Mouse (Mus musculus) G1E (cell line): ENCODE results near the gene Ppfia1. TPM values are rescaled to one million over a fixed set of nuclear protein-coding genes. Genes with fewer than 3 reads are reported as not detected.
A peak's percentile ranks its signal among the peaks of the same experiment; 100 is the strongest.

Experiments
- ATAC-seq: 2 replicates; pipeline ENCODE4 v1.8.0; 2016; ENCODE audit warnings: mild to moderate bottlenecking; ENCODE audit not compliant: insufficient number of reproducible peaks, poor library complexity, low FRiP score, severe bottlenecking; ENCODE audit errors: extremely low read depth
- DNase-seq: peaks from one replicate; pipeline ENCODE4 v3.0.0; 2012; ENCODE audit warnings: low spot score
- H3K27me3 ChIP-seq: 2 replicates; pipeline ENCODE4 v1.6.1; 2012; ENCODE audit warnings: mild to moderate bottlenecking, low read length, inconsistent platforms; ENCODE audit not compliant: insufficient read depth
- H3K36me3 ChIP-seq: replicated peaks from 2 replicates; pipeline ENCODE3; 2012; ENCODE audit warnings: mild to moderate bottlenecking, inconsistent platforms
- H3K4me1 ChIP-seq: 2 replicates; pipeline ENCODE4 v1.6.1; 2012; ENCODE audit warnings: low read depth, low read length, inconsistent platforms, mixed read lengths; ENCODE audit not compliant: insufficient read depth
- H3K4me3 ChIP-seq: 2 replicates; pipeline ENCODE4 v1.5.1; 2012; ENCODE audit warnings: low read depth, mild to moderate bottlenecking, inconsistent platforms, low read length, moderate library complexity, mixed read lengths
- H3K9me3 ChIP-seq: replicated peaks from 2 replicates; pipeline ENCODE4 v1.6.1; 2012; ENCODE audit warnings: inconsistent platforms
- CTCF ChIP-seq: IDR thresholded peaks from 2 replicates; pipeline ENCODE4 v1.5.1; 2012; ENCODE audit warnings: low read depth, low read length, inconsistent platforms, mixed read lengths
- GATA1 ChIP-seq: IDR thresholded peaks from 2 replicates; pipeline ENCODE4 v1.6.1; 2012; ENCODE audit warnings: borderline replicate concordance, low read length, inconsistent platforms, mixed read lengths
- GATA2 ChIP-seq: IDR thresholded peaks from 2 replicates; pipeline ENCODE4 v1.6.1; 2012; ENCODE audit warnings: low read depth, low read length, inconsistent platforms, borderline replicate concordance
- POLR2AphosphoS5 ChIP-seq: IDR thresholded peaks from 2 replicates; pipeline ENCODE4 v1.6.1; 2012; ENCODE audit warnings: low read depth, low read length, inconsistent platforms; ENCODE audit not compliant: insufficient replicate concordance
- TAL1 ChIP-seq: conservative IDR thresholded peaks from 2 replicates; pipeline ENCODE4 v1.6.1; 2012; ENCODE audit warnings: low read depth, low read length, inconsistent platforms, mixed read lengths
- polyA plus RNA-seq: library from polyadenylated mRNA; stranded (reverse); fragments of >175 nt; gene quantifications from 2 replicates; pipeline ENCODE4 v1.2.3, GENCODE M21; 2012
- total RNA-seq, 2 experiments: library from RNA; stranded (forward) in 1 of 2; stranded (reverse) in 1 of 2; fragments of 200-1000 nt in 1 of 2; fragments of >200 nt in 1 of 2; fragmentation: Nextera tagmentation in 1 of 2; gene quantifications; 2 replicates each; pipeline ENCODE4 v1.2.3; 2014 to 2017

The Ppfia1 gene
- total RNA-seq (2014; fragmentation: Nextera tagmentation) (93.4 and 103 TPM in 2 replicates), total RNA-seq (2017) (37.6 and 62.3 TPM in 2 replicates), polyA plus RNA-seq (68.1 and 91.8 TPM in 2 replicates)

DNA sequence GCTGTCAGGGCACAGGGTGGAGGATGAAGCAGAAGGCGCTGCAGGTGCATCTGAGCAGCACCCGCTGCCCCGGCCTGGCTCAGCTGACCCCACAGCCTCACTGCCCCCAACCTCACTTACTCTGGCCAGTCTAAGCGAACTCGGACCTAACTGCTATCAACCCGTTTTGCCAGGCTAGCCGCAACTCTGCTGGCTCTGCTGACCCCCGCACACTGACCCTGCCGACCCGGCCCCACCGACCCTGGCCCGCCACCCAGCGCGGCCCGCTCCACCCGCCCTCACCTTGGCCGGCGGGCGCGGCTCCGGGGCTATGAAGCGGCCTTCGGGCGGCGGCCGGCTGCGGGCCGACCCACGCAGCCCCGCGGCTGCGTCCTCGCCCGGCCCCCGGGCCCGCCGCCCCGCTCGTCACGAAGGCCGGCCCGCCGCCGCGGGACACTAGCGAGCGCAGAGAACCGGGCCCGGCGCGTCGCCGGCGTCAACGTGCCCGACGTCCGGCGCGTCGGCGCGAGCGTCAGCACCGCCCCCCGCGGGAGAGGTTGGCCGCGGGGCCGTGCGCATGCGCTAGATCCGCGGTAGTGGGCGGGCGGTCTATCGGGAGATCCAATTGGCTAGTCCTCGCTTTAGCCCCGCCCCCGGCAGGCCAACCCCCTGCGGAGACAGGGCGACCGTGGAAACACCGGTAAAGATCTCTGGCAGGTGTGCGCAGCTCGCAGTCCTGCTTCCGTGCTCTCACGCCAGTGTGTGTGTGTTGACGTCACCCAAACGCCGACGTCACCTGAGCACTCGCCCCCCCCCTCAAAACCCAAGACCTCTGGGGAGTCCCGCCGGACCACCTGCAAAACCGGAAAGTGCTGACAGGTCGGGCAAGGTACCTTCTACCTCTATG, at the start of gene Ppfia1:
Gene Ppfia1, minus strand, starts transcription at position 493 of the 886 bp plus-strand sequence.
- Histone ChIP-seq H3K9me3 (no peaks in the 10 kb centered on the region), H3K27me3 (peaks cover 10% of the 10 kb centered on the region), H3K36me3 (peaks cover 39% of the 10 kb centered on the region), H3K4me1 (peaks cover 50% of the 10 kb centered on the region), H3K4me3 (peak within 1 kb of the TSS; percentile 94)
- ATAC-seq = peak; percentile 94
- TF ChIP-seq CTCF = no peak
- TF ChIP-seq TAL1 = no peak
- no peak for TF ChIP-seq GATA2
- TF ChIP-seq POLR2AphosphoS5 = no peak
- TF ChIP-seq GATA1 = no peak
- DNase-seq = peak; percentile 98

DNA sequence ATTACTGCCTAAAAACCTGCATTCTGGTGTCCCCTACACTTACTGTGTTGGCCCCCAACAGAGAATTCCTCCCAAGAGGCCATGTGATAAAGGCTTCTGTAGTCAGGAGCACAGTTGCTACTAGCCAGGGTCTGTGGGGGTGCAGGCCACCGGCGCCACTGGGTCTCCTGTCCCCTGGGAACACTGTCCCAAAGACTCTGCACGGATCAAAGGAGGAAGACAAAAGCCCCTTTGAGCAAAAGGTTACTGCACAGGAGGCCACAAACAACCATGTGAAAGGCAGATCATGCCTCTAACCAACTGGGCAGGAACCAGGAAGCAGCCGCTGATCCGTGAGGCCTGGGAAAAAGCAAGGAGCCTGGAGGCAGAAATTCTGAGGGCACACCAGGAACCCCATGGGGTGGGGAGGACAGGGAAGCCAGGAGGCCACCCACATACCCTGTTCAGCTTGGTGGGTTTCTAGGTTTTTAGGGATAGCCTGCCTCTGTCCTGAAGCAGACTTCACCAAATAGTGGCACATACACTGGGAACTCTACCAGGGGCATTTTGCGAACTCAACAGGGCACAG, 46.9 kb upstream of the Ppfia1 start:
- DNase-seq = no peak
- ATAC-seq = no peak
- H3K4me3 ChIP-seq = no peak overlapping the region
- TF ChIP-seq TAL1 = no peak
- TF ChIP-seq GATA2 = no peak
- no peak for TF ChIP-seq POLR2AphosphoS5
- no peak for TF ChIP-seq GATA1
- TF ChIP-seq CTCF = no peak
- H3K4me1 ChIP-seq = no peaks in the 10 kb centered on the region
- no peaks in the 10 kb centered on the region for H3K9me3 ChIP-seq
- H3K27me3 ChIP-seq = no peaks in the 10 kb centered on the region; the same call in none of the 2 replicates
- H3K36me3 ChIP-seq = peaks cover 7% of the 10 kb centered on the region

DNA sequence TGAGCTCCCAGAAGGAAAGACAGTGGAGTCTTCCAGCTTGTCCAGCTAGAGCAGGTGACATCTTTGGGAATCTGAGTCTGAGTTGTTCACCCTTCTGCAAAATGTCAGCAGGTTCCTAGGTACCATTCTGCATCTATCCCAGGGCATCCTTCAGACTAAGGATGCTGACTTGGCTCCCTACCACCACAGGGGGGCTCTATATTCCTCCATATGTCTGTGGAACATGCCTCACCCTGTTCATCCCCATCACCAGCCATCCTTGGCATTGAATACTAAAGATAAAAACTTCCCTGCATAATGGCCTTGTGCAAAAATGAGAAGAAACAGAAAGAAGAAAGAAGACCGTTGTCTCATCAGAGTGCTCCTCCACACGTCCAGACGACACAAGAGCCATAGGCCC, 36.0 kb upstream of the Ppfia1 start:
- Histone ChIP-seq H3K4me1 (peaks cover 2% of the 10 kb centered on the region; the same call in 1 of the 2 replicates), H3K9me3 (no peaks in the 10 kb centered on the region), H3K4me3 (no peak overlapping the region), H3K27me3 (no peaks in the 10 kb centered on the region), H3K36me3 (peaks cover 13% of the 10 kb centered on the region)
- no peak for DNase-seq
- no peak for ATAC-seq
- TF ChIP-seq POLR2AphosphoS5 (no peak), GATA2 (no peak)

DNA sequence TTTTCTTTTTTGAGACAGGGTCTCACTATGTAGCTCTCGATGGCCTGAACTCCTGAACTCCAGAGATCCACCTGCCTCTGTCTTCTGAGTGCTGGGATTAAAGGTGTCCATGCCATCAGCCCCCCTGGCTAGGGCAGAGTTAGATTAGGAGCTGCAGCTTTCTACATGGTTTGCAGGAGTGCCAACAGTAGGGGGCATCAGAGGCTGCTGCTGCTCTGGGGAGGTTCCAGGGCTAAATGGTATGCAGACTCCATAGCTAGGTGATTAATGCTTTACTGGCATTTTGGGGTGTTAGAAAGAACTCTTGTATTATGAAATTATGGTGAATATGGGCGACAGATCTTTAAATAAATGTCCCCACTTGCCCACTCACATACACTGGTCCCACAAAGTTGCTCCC, 33.8 kb upstream of the Ppfia1 start:
- H3K27me3 ChIP-seq = no peaks in the 10 kb centered on the region
- no peak for DNase-seq
- peaks cover 14% of the 10 kb centered on the region for H3K4me1 ChIP-seq
- H3K9me3 ChIP-seq = no peaks in the 10 kb centered on the region
- no peak for ATAC-seq
- TF ChIP-seq GATA2 (no peak), POLR2AphosphoS5 (no peak), GATA1 (no peak), TAL1 (no peak), CTCF (no peak)
- H3K4me3 ChIP-seq = no peak overlapping the region
- H3K36me3 ChIP-seq = peaks cover 15% of the 10 kb centered on the region

DNA sequence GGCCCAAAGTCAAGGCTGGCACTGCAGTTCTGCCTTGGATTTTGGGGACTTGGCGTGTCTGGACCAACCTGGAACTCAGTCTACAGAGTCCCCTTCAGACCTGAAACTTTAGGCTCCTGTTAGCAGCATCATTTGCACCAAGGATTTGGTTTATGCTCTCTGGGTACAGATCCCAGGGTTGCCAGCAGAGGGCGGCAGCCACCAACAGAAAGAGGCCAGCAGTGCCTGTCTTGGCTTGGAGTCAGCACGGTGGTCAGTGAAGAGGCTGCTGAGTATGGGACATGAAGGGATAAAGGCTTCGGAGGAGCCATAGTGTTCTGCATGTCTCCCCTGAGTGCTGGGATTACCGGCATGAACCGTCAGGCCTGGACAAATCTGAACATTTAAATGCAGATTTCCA, 32.1 kb upstream of the Ppfia1 start:
- TF ChIP-seq CTCF (peak; percentile 86), GATA2 (no peak), TAL1 (no peak), POLR2AphosphoS5 (no peak), GATA1 (no peak)
- DNase-seq (peak; percentile 31), ATAC-seq (no peak)

DNA sequence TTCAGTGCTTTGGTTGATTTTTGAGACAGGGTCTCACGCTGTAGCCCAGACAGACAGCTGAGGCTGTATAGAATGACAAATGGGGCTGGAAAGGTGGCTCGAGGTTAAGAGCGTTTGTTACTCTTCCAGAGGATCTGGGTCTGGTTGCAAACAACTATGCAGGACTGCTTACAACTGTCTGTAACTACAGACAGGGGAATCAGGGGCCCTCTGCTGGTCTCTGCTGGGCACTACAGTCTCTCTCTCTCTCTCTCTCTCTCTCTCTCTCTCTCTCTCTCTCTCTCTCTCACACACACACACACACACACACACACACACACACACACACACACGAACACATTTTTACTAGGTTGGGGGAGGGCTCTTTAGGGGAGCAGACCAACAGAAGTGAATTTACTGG, 30.1 kb upstream of the Ppfia1 start:
- Histone ChIP-seq H3K9me3 (no peaks in the 10 kb centered on the region), H3K4me1 (peaks cover 43% of the 10 kb centered on the region), H3K36me3 (peaks cover 29% of the 10 kb centered on the region), H3K27me3 (no peaks in the 10 kb centered on the region), H3K4me3 (no peak overlapping the region)
- no peak for ATAC-seq
- TF ChIP-seq GATA2 (no peak), CTCF (peak; percentile 64)
- peak; percentile 25 for DNase-seq

More for the DNA sequence above, 32.1 kb upstream of the Ppfia1 start:
- no peaks in the 10 kb centered on the region for H3K27me3 ChIP-seq
- H3K9me3 ChIP-seq = no peaks in the 10 kb centered on the region
- H3K4me1 ChIP-seq = peaks cover 25% of the 10 kb centered on the region
- no peak overlapping the region for H3K4me3 ChIP-seq
- H3K36me3 ChIP-seq = peaks cover 18% of the 10 kb centered on the region
